Mouse (Mus musculus) WW6 (cell line): ENCODE results near the gene Tnnt3.

Source experiments
- DNase-seq: peaks from one replicate; pipeline ENCODE4 v3.0.0-alpha.2; 2013; ENCODE audit warnings: low read depth, low spot score

The Tnnt3 gene

GRCm38 (mm10) chr7:142507453-142507852, 8.8 kb downstream of the Tnnt3 start:
- no peak for DNase-seq

DNA sequence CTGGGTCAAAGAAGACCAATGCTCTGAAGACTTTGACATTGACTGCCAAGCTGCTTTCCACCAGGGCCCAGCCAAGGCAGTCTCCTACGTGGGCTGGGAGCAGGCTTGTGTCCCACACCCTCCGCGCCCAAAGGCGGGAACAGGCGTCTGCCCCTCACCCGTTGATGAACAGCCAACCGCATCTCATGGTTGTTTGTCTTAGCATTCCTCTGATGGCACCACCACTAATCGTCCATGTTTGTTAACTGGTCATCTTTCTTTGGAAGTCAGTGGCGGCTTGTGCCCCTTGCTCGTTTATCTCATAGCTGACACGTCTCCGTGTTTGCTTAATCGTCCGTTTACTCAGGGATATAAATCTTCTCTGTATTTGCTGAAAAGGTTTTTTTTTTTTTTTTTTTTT, 10.9 kb downstream of the Tnnt3 start:
- DNase-seq = no peak

GRCm38 (mm10) chr7:142510021-142510777, 11.6 kb downstream of the Tnnt3 start:
- no peak for DNase-seq

- DNase-seq = no peak
These were observed 15.4 kb downstream of the Tnnt3 start for GRCm38 (mm10) chr7:142514048-142514447.

DNA sequence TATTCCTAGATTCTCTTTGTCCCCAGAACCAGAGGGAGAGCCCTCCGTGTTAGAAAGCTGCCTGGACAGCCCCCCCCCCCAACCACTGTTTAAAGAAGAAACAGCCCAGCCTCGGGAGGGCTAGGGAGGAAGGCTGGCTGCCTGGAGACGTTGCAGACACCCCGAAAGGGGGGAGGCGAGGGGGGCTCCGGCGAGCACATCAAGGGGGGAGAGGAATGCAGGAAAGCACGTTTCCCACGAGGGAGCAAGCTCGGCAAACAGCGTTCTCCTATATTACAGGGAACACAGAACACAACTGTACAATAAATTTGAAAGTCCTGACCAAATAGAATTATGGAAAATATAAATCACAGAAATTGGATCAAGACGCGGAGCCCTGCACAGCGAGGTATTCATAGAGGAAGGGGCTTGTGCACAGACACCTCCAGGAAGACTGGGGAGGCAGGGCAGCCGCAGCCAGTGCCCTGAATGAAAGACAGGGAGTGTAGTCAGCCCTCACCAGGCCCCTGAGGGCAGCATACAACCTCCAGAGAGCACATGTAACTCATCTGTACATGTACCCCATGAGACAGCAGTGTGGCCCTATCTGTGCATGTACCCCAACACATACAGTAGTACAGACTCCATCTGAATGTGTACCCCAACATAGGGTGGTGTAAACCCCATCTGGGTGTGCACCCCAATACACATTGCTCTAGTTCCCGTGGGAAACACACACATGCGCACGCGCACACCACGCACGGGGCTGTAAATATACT, 17.8 kb downstream of the Tnnt3 start:
- no peak for DNase-seq

DNA sequence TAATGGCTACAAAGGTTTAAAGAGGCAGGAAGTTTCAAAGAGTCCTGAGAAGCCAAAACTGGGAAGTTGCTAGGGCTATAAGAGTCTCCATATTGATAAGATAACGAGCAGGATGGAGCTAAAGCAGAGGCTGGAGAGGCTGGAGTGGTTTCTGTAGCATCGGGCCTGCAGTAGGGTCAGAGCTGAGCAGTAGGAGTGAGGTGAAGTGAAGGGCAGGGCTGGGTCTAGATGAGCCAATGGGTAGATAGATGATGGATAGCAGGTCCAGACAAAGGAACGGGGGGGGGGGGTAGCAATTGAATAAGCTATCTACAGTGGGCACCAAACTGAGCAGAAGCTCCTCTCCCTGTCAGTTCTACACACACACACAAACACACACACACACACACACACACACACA, 18.9 kb downstream of the Tnnt3 start:
- no peak for DNase-seq

DNA sequence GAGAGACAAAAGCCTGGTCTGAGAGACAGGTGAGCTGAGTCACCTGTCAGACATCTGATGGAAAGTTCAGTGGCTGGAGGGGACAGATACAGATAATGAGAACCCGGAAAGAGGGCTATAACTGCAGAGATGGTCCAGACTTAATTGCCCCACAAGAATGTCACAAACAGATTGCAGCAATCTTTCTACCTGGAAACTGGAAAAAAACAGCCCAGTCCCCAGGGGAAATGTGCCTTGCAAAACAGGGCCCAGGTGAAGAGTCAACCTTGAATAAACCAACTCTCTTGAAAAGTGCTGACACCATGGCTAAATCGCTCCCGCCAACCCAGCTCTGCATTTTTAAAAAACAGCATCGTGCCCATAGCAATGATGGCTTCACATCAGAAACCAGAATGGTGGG, 21.7 kb downstream of the Tnnt3 start:
- DNase-seq = no peak

GRCm38 (mm10) chr7:142522352-142522751, 23.7 kb downstream of the Tnnt3 start:
- DNase-seq = no peak

DNA sequence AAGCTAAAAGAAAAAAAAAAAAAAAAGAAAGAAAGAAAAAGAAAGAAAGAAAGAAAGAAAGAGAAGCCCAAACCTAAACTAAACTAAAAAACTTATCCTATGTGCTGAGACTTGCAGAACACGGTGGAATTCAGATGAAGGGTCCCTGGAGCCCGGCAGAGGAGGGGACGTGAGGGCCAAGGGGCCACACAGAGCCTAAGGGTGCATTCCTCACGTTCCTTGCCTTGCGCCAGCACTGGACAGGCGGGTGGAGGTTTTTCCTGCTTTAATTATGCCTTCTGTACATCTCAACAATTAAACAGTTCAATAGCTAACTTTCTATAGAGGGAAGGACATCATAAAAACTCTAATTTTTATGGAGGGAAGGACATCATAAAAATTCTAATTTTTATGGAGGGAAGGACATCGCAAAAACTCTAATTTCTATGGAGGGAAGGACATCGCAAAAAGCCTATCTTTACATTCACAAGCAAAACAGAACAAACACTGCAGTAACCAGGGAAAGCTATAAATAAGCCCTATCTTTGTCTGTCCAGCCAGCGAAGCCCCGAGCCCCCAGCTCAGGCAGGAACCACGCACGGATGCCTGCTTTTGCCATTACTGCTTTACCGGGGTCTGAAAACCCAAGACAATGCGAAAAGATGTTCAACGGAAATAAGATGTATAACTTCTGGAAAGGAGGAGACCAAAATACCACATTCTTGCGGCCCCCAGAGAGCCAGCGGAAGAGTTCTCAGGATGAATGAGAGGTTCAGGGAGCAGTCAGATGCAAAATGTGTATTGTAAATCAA, 24.8 kb downstream of the Tnnt3 start:
- DNase-seq = no peak

DNA sequence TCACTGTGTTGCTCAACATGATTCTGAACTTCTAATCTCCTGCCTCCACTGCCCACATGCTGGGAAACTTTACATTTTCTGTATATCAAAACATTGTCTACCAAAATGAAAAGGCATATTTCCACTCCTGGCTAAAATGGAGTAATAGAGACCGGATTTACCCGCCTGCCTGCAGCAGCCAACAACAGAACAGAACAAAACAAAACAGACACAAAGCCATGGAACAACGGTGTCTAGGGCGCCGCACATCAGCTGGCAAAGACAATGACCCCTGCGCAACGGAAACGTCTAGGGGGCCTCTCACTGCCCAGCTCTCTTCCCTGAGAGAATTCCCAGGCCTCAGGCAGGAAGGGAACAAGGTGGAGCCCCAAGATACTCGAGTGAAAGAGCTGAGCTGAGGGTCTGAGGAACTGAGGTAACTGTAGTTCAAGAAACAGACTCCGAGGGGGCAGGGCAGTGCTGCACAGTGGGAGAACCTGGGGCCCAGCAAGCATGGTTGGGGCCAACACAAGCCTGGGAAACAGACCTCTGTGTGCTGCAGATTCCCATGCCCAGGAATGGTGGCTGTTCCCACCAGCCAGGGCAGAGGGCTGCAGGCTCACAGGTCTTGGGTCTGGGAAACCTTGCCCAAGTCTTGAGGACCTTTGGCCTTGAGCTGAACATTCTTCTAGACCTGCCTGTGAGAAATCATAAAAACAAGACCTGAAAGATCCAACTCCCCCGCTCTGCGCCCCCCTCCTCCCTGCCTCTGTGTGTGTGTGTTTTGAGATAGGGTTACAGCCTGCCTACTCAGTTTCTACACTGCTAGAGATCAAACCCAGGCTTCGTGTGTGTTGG, 26.9 kb downstream of the Tnnt3 start:
- DNase-seq = no peak

GRCm38 (mm10) chr7:142529350-142529749, 30.7 kb downstream of the Tnnt3 start:
- DNase-seq = no peak

GRCm38 (mm10) chr7:142531973-142532521, 33.4 kb downstream of the Tnnt3 start:
- DNase-seq = no peak

GRCm38 (mm10) chr7:142532671-142533058, 34.0 kb downstream of the Tnnt3 start, which contains the start of gene Mrpl23:
Mrpl23 (plus strand) TSS chr7:142532686.
- no peak for DNase-seq

DNA sequence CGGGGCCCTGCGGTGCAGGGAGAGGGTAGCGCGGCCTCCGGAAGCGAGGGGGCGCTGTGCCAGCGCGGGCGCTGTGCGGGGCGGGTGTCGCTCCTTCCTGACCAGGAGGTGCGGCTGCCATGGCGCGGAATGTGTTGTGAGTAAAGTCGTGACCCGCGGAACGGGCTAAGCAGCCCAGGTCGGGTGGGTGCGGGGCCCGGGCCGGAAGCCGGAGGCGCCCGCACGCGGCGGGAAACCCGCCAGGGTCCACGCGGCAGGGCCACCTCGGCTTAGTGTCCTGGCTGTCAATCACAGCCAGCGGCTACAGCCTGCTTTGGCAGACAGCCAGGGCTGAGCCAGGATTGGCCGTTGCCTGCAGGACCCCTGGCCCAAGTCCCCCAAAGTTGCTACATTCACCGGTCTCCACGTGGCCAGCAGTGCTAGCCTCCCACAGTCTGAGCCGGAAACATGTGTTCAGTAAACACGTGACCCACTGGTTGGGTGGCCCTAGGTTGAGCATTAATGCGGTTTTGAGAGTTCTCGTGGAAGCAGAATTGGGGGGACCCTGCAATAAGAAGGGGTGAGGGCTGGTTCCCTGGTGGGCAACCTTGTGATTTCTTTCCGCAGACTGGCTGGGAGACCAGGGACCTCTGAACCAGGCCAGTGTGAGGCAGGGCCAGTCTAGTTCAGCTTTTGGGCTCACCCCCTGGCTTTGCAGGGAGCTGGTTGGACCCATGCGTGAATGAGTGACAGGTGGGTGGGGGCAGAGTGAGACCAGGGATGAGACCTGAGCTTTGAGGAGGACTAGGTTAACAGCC, 34.6 kb downstream of the Tnnt3 start:
- DNase-seq = peak; percentile 52

- no peak for DNase-seq
These were observed 36.5 kb downstream of the Tnnt3 start for GRCm38 (mm10) chr7:142535116-142535515.

GRCm38 (mm10) chr7:142535832-142536231, 37.2 kb downstream of the Tnnt3 start:
- DNase-seq = no peak

DNA sequence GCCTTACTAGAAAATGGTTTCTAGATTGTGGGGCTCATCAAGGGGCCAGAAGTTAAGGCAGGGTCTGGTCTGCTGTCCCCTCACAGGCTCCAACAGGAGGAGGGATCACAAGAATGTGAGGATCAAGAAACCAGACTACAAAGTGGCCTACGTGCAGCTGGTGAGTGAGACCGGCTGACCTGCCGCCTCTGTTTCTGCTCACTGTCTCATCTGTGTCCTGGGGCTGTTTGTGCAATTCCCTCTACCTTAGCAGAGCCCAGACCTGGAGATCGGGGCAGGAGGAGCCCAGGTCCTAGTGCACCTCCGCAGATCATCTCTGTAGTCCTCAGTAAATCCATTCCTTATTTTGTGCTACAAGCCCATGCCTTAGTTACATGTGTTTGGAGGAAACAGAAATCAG, 38.5 kb downstream of the Tnnt3 start:
- DNase-seq = no peak

DNA sequence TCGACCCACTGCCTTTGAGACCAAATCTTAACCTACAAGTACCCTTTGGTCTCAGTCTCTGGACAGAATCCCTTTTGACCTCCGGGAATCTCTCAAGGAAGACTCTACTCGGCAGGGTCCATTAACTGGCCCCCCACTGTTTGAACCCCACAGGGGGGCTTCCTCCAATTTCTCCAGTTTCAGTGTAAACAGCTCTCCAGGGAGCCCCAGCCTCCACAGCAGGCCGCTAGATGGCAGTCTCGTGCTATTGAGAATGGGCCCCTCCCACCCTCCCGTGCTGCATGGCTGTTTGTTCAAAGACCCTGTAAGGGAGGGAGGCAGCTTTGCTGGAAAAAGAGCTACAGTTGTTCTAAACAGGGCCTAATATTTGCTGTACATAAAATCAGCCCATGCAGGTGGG, 39.2 kb downstream of the Tnnt3 start:
- no peak for DNase-seq

DNA sequence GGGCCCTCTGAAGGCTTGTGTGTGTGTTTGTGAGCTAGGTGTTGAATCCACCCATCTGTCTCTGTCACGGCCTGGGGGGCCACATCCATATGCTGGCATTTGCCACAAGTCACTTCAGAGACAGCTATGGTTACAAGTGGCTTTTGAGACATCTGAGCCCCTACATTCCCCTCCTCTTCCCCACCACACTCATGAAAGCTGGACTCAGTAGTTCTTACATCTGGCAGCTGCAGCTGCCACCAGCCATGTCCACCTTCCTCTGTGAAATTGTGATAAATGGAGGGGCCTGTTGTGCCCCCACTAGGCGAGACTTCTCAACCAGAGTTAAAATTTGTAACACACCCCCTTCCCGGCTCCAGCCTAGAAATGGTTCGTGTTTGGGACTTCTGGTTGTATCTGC, 39.7 kb downstream of the Tnnt3 start:
- DNase-seq = no peak

DNA sequence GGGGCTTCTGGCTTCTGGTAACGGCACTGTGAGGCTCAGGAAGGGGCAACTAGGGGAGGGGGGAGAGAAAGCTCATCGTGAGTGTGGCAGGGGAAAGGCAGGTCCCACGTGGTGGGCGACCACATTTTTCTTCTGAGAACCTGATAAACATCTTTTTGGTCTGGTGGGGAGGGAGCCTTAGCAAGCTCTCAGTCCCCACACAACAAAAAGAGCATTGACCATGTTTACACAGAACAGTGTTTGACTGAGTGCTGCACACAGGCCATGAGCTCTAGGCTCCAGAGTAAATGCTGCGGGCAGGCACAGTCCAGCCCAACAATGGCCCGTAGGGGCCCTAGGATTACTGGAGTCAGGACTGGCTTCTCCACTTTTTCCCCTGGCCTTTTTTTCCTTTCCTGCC, 40.1 kb downstream of the Tnnt3 start:
- no peak for DNase-seq
